Mouse (Mus musculus): ENCODE results near the gene Srsf7. TPM values are rescaled to one million over a fixed set of nuclear protein-coding genes. Genes with fewer than 3 reads are reported as not detected.
"Not testable (repeated sequence)": the region's sequence is repeated elsewhere in the genome, so short reads cannot be mapped to it uniquely, and the experiment has no call there.

The Srsf7 gene
- polyA plus RNA-seq, 1 experiment from 2014 or later, result 336 TPM

- H3K9ac ChIP-seq, result no peak overlapping the region
- no peak overlapping the region for H3K4me3 ChIP-seq (replicated peaks)
- DNase-seq (no peak), ATAC-seq (ENCODE audit: low read depth) (no peak)
- no peaks in the 10 kb centered on the region for H3K9me3 ChIP-seq (replicated peaks)
- no peaks in the 10 kb centered on the region for H3K27me3 ChIP-seq
- peaks cover 28% of the 10 kb centered on the region for H3K36me3 ChIP-seq
- no peaks in the 10 kb centered on the region for H3K4me1 ChIP-seq (replicated peaks)
- 58% methylated on average over 5 of the region's 5 CpGs for WGBS (ENCODE audit: insufficient replicate concordance)
- no peak overlapping the region for H3K27ac ChIP-seq
- no peak overlapping the region for H3K4me2 ChIP-seq
Measured at GRCm38 (mm10) chr17:80193075-80193474, 14.0 kb downstream of the Srsf7 start.

- ATAC-seq (ENCODE audit: low read depth), result no peak
- no peak overlapping the region for H3K27ac ChIP-seq
- WGBS (ENCODE audit: insufficient replicate concordance), result 63% methylated on average over 10 of the region's 10 CpGs
Measured at GRCm38 (mm10) chr17:80183615-80184014, 23.5 kb downstream of the Srsf7 start.

GRCm38 (mm10) chr17:80180468-80180867, 26.6 kb downstream of the Srsf7 start:
- no peak overlapping the region for H3K9ac ChIP-seq
- ATAC-seq (ENCODE audit: low read depth) (no peak), DNase-seq (no peak)
- H3K4me2 ChIP-seq, result no peak overlapping the region
- H3K4me3 ChIP-seq (replicated peaks), result no peak overlapping the region
- H3K4me1 ChIP-seq (replicated peaks), result no peaks in the 10 kb centered on the region
- H3K27ac ChIP-seq, result no peak overlapping the region
- no peaks in the 10 kb centered on the region for H3K27me3 ChIP-seq
- no peaks in the 10 kb centered on the region for H3K36me3 ChIP-seq
- H3K9me3 ChIP-seq (replicated peaks), result no peaks in the 10 kb centered on the region

More at GRCm38 (mm10) chr17:80183615-80184014, 23.5 kb downstream of the Srsf7 start:
- H3K36me3 ChIP-seq, result no peaks in the 10 kb centered on the region
- no peaks in the 10 kb centered on the region for H3K4me1 ChIP-seq (replicated peaks)
- H3K4me3 ChIP-seq (replicated peaks), result no peak overlapping the region
- no peaks in the 10 kb centered on the region for H3K27me3 ChIP-seq
- no peak overlapping the region for H3K4me2 ChIP-seq
- DNase-seq, result no peak
- H3K9me3 ChIP-seq (replicated peaks), result no peaks in the 10 kb centered on the region
- no peak overlapping the region for H3K9ac ChIP-seq

GRCm38 (mm10) chr17:80179959-80180358, 27.1 kb downstream of the Srsf7 start:
- ATAC-seq (ENCODE audit: low read depth) (peak; percentile 77), DNase-seq (peak; percentile 44)
- Histone ChIP-seq H3K9me3 (replicated peaks) (no peaks in the 10 kb centered on the region), H3K4me3 (replicated peaks) (no peak overlapping the region), H3K4me2 (no peak overlapping the region), H3K4me1 (replicated peaks) (peaks cover under 1% of the 10 kb centered on the region; the same call in 1 of the 2 replicates), H3K27ac (no peak overlapping the region), H3K36me3 (no peaks in the 10 kb centered on the region), H3K9ac (no peak overlapping the region), H3K27me3 (no peaks in the 10 kb centered on the region)
- WGBS (ENCODE audit: insufficient replicate concordance), result 0% methylated on average over 6 of the region's 6 CpGs

- not testable (repeated sequence) for H3K9me3 ChIP-seq (replicated peaks); H3K27me3 ChIP-seq; H3K4me3 ChIP-seq (replicated peaks); H3K4me2 ChIP-seq; H3K36me3 ChIP-seq; ATAC-seq (ENCODE audit: low read depth); H3K27ac ChIP-seq; H3K4me1 ChIP-seq (replicated peaks); H3K9ac ChIP-seq; DNase-seq
- 83% methylated on average over 3 of the region's 3 CpGs for WGBS (ENCODE audit: insufficient replicate concordance)
Measured at GRCm38 (mm10) chr17:80178846-80179245, 28.3 kb downstream of the Srsf7 start.

- no peak for ATAC-seq (ENCODE audit: low read depth)
- Histone ChIP-seq H3K27me3 (no peaks in the 10 kb centered on the region), H3K36me3 (no peaks in the 10 kb centered on the region), H3K27ac (no peak overlapping the region), H3K9ac (no peak overlapping the region), H3K4me3 (replicated peaks) (no peak overlapping the region), H3K4me2 (no peak overlapping the region), H3K4me1 (replicated peaks) (peaks cover 8% of the 10 kb centered on the region; the same call in 1 of the 2 replicates), H3K9me3 (replicated peaks) (no peaks in the 10 kb centered on the region)
- DNase-seq, result no peak
- WGBS (ENCODE audit: insufficient replicate concordance), result 69% methylated on average over 3 of the region's 3 CpGs
Measured at GRCm38 (mm10) chr17:80175966-80176365, 31.1 kb downstream of the Srsf7 start.

- no peak overlapping the region for H3K4me2 ChIP-seq
- DNase-seq, result no peak
- peaks cover 8% of the 10 kb centered on the region; the same call in 1 of the 2 replicates for H3K4me1 ChIP-seq (replicated peaks)
- no peak overlapping the region for H3K9ac ChIP-seq
- no peak overlapping the region for H3K4me3 ChIP-seq (replicated peaks)
- no peak overlapping the region for H3K27ac ChIP-seq
- no peaks in the 10 kb centered on the region for H3K9me3 ChIP-seq (replicated peaks)
- H3K27me3 ChIP-seq, result no peaks in the 10 kb centered on the region
- H3K36me3 ChIP-seq, result no peaks in the 10 kb centered on the region
- ATAC-seq (ENCODE audit: low read depth), result no peak
- 50% methylated on average over 4 of the region's 4 CpGs for WGBS (ENCODE audit: insufficient replicate concordance)
Measured at GRCm38 (mm10) chr17:80175386-80175739, 31.7 kb downstream of the Srsf7 start.

GRCm38 (mm10) chr17:80174699-80175385, 32.3 kb downstream of the Srsf7 start:
- H3K9ac ChIP-seq, result no peak overlapping the region
- no peak overlapping the region for H3K4me2 ChIP-seq
- H3K4me3 ChIP-seq (replicated peaks), result no peak overlapping the region
- ATAC-seq (ENCODE audit: low read depth), result no peak
- no peak overlapping the region for H3K27ac ChIP-seq
- no peaks in the 10 kb centered on the region for H3K27me3 ChIP-seq
- WGBS (ENCODE audit: insufficient replicate concordance), result 55% methylated on average over 19 of the region's 19 CpGs
- peaks cover 8% of the 10 kb centered on the region; the same call in 1 of the 2 replicates for H3K4me1 ChIP-seq (replicated peaks)
- H3K36me3 ChIP-seq, result no peaks in the 10 kb centered on the region
- no peak for DNase-seq
- no peaks in the 10 kb centered on the region for H3K9me3 ChIP-seq (replicated peaks)

- no peak for ATAC-seq (ENCODE audit: low read depth)
- Histone ChIP-seq H3K4me2 (no peak overlapping the region), H3K9ac (no peak overlapping the region), H3K4me1 (replicated peaks) (peaks cover 8% of the 10 kb centered on the region; the same call in 1 of the 2 replicates), H3K27me3 (no peaks in the 10 kb centered on the region), H3K4me3 (replicated peaks) (no peak overlapping the region), H3K36me3 (no peaks in the 10 kb centered on the region), H3K27ac (no peak overlapping the region), H3K9me3 (replicated peaks) (no peaks in the 10 kb centered on the region)
- whole genome bisulfite sequencing (ENCODE audit: insufficient replicate concordance), result 55% methylated on average over 3 of the region's 3 CpGs
- no peak for DNase-seq
Measured at GRCm38 (mm10) chr17:80174146-80174545, 33.0 kb downstream of the Srsf7 start.

GRCm38 (mm10) chr17:80173708-80174107, 33.4 kb downstream of the Srsf7 start:
- Histone ChIP-seq H3K4me3 (replicated peaks) (no peak overlapping the region), H3K36me3 (no peaks in the 10 kb centered on the region), H3K9ac (no peak overlapping the region), H3K27ac (no peak overlapping the region), H3K27me3 (no peaks in the 10 kb centered on the region), H3K4me2 (no peak overlapping the region), H3K9me3 (replicated peaks) (no peaks in the 10 kb centered on the region), H3K4me1 (replicated peaks) (peaks cover 8% of the 10 kb centered on the region; the same call in 1 of the 2 replicates)
- no peak for DNase-seq
- WGBS (ENCODE audit: insufficient replicate concordance), result 84% methylated on average over 2 of the region's 2 CpGs
- no peak for ATAC-seq (ENCODE audit: low read depth)

- Histone ChIP-seq H3K27me3 (no peaks in the 10 kb centered on the region), H3K4me3 (replicated peaks) (no peak overlapping the region), H3K27ac (no peak overlapping the region), H3K9me3 (replicated peaks) (no peaks in the 10 kb centered on the region), H3K4me2 (no peak overlapping the region), H3K4me1 (replicated peaks) (peaks cover 8% of the 10 kb centered on the region; the same call in 1 of the 2 replicates), H3K9ac (no peak overlapping the region), H3K36me3 (no peaks in the 10 kb centered on the region)
- DNase-seq (no peak), ATAC-seq (ENCODE audit: low read depth) (no peak)
- 60% methylated on average over 5 of the region's 5 CpGs for WGBS (ENCODE audit: insufficient replicate concordance)
Measured at GRCm38 (mm10) chr17:80172761-80173160, 34.3 kb downstream of the Srsf7 start.

- H3K9me3 ChIP-seq (replicated peaks), result no peaks in the 10 kb centered on the region
- no peak overlapping the region; the same call in 1 of the 2 replicates for H3K27ac ChIP-seq
- H3K4me3 ChIP-seq (replicated peaks), result no peak overlapping the region
- H3K27me3 ChIP-seq, result no peaks in the 10 kb centered on the region
- peak; percentile 22; the same call in 1 of the 2 replicates for ATAC-seq (ENCODE audit: low read depth)
- no peaks in the 10 kb centered on the region for H3K36me3 ChIP-seq
- 56% methylated on average over 4 of the region's 4 CpGs for WGBS (ENCODE audit: insufficient replicate concordance)
- DNase-seq, result no peak
- no peak overlapping the region for H3K4me2 ChIP-seq
- H3K9ac ChIP-seq, result no peak overlapping the region
- H3K4me1 ChIP-seq (replicated peaks), result peaks cover 8% of the 10 kb centered on the region; the same call in 1 of the 2 replicates
Measured at GRCm38 (mm10) chr17:80171948-80172347, 35.2 kb downstream of the Srsf7 start.

Data from liver, embryonic 13.5 days (tissue).